16 mouse cellular contexts compared by ENCODE assay signal in the genomic region with DNA sequence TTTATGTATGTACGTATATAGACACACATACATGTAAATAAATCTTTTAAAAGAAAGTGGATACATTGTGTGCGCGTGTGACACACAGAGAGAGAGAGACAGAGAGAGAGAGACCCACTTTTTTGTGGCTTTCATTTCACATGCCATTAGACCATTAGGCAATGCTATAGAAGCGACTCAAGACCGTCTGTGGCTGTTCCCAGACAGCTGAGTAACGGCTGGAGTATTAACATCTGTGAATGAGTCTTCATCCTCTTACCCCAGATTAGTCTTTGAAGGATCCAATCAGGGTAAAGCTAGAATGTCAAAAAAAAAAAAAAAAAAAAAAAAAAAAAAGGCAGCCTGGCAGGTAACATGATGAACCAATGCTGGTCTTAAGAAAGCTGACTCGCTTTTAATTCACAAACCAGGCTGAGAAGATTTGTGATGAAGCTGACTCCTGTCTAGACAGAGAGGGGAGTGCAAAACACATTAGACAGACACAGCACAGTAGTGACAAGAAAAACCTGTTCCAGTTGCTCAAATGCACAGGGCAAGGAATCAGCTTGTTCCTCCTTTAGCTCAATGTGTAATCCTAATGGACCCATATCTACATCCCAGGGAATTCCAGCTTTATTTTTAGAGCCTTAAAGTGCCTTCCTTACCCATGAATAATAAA.
DNase-seq lines count a peak whose midpoint lies in the region; ATAC-seq and TF ChIP-seq lines count a peak whose summit lies in the region.
"Had no signal": no experiment of that assay in that cellular context is flagged by ENCODE, and none has a peak within 500 bp of the region (broad histone marks: within the 10 kb centered on the region; RNA-seq: fewer than 3 reads in every experiment).

No protein-coding gene starts in this region.

- no peaks in the 10 kb centered on the region for H3K9me3 ChIP-seq in heart, embryonic 15.5 days (replicated peaks)
- H3K9me3 ChIP-seq in lung, embryonic 14.5 days (ENCODE audit: low read depth, low read length): no peaks in the 10 kb centered on the region
- H3K9me3 ChIP-seq in embryonic facial prominence, embryonic 14.5 days (ENCODE audit: control insufficient read depth, low read length): 0 out of 2 replicates have a peak, but pooled peaks cover 3% of the 10 kb centered on the region
- H3K9me3 ChIP-seq in stomach, embryonic 15.5 days: no peaks in the 10 kb centered on the region
- H3K9me3 ChIP-seq: hindbrain, embryonic 15.5 days; liver, embryonic 15.5 days had no signal

- no peak for TF ChIP-seq CTCF in lung, embryonic 14.5 days (IDR thresholded peaks at IDR 0.05; ENCODE audit: low read depth)
- no peak for TF ChIP-seq CTCF in lung, adult 2 months (IDR thresholded peaks at IDR 0.05; ENCODE audit: insufficient read depth, low read length)

- H3K27me3 ChIP-seq in heart, embryonic 15.5 days: no peaks in the 10 kb centered on the region
- H3K27me3 ChIP-seq in lung, embryonic 14.5 days (ENCODE audit: insufficient read depth, low read length): no peaks in the 10 kb centered on the region
- H3K27me3 ChIP-seq in embryonic facial prominence, embryonic 14.5 days (replicated peaks; ENCODE audit: control insufficient read depth, insufficient read depth, low read length): no peaks in the 10 kb centered on the region
- no peaks in the 10 kb centered on the region for H3K27me3 ChIP-seq in stomach, embryonic 15.5 days (replicated peaks)
- H3K27me3 ChIP-seq: hindbrain, embryonic 15.5 days; liver, embryonic 15.5 days had no signal

- H3K4me1 ChIP-seq in heart, embryonic 15.5 days (replicated peaks): peaks cover 18% of the 10 kb centered on the region
- no peaks in the 10 kb centered on the region for H3K4me1 ChIP-seq in lung, embryonic 14.5 days (ENCODE audit: insufficient read depth)
- H3K4me1 ChIP-seq in lung, adult 2 months (ENCODE audit: control insufficient read depth, insufficient read depth, low read length): no peaks in the 10 kb centered on the region
- H3K4me1 ChIP-seq in embryonic facial prominence, embryonic 14.5 days (ENCODE audit: control insufficient read depth, insufficient read depth, low read length): peaks cover 11% of the 10 kb centered on the region
- peaks cover 3% of the 10 kb centered on the region; the same call in 1 of the 2 replicates for H3K4me1 ChIP-seq in stomach, embryonic 15.5 days
- H3K4me1 ChIP-seq: liver, embryonic 15.5 days had no signal

- peak overlapping the region; percentile 39 for H3K27ac ChIP-seq in heart, embryonic 15.5 days
- no peak overlapping the region for H3K27ac ChIP-seq in lung, embryonic 14.5 days (ENCODE audit: low read depth)
- H3K27ac ChIP-seq in embryonic facial prominence, embryonic 14.5 days (replicated peaks; ENCODE audit: low read depth, low read length): no peak overlapping the region
- H3K27ac ChIP-seq in stomach, embryonic 15.5 days: peak overlapping the region; percentile 44; the same call in 1 of the 2 replicates
- H3K27ac ChIP-seq: hindbrain, embryonic 15.5 days; liver, embryonic 15.5 days had no signal

- no peak for ATAC-seq in heart, embryonic 15.5 days (replicated peaks; ENCODE audit: insufficient number of reproducible peaks, insufficient read depth, low FRiP score, low read depth)
- peak; percentile 48; the same call in 1 of the 2 replicates for ATAC-seq in lung, embryonic 14.5 days (ENCODE audit: insufficient read depth)
- peak; percentile 67 for ATAC-seq in embryonic facial prominence, embryonic 14.5 days (ENCODE audit: low read depth)
- no peak; the same call in 1 of the 2 replicates for ATAC-seq in stomach, embryonic 15.5 days (ENCODE audit: insufficient read depth, low FRiP score, low read depth)
- no peak for ATAC-seq in megakaryocyte progenitor cell, adult 5-6 weeks (replicated peaks; ENCODE audit: poor library complexity)
- ATAC-seq: CD4-positive, CD25-positive, alpha-beta regulatory T cell, adult 4 months; forebrain, postnatal 0 days had no signal

- intact Hi-C loops in heart, postnatal 36 days (cut with DNase I): no loop called here

- DNase-seq in heart, postnatal 36 days: no peak
- DNase-seq in lung, embryonic 14.5 days: peak; percentile 35
- no peak for DNase-seq in lung, adult 2 months
- peak; percentile 71 for DNase-seq in embryonic facial prominence, embryonic 14.5 days (ENCODE audit: low spot score)
- DNase-seq: cerebellum, adult 11 months; forebrain, postnatal 0 days; gastrocnemius, postnatal 36 days; kidney, postnatal 25 days; left cerebral cortex, postnatal 4 days; right cerebral cortex, postnatal 14 days had no signal

- no peak for TF ChIP-seq POLR2A in lung, adult 2 months (IDR thresholded peaks at IDR 0.05; ENCODE audit: borderline replicate concordance, extremely low read depth, low read depth, low read length)

- no peak overlapping the region for H3K4me3 ChIP-seq in heart, embryonic 15.5 days
- no peak overlapping the region for H3K4me3 ChIP-seq in lung, embryonic 14.5 days (ENCODE audit: low read depth, low read length)
- no peak overlapping the region for H3K4me3 ChIP-seq in lung, adult 2 months (replicated peaks; ENCODE audit: extremely low read depth, low read depth, low read length)
- no peak overlapping the region for H3K4me3 ChIP-seq in embryonic facial prominence, embryonic 14.5 days (ENCODE audit: low read depth, low read length)
- no peak overlapping the region for H3K4me3 ChIP-seq in stomach, embryonic 15.5 days (replicated peaks)
- H3K4me3 ChIP-seq: hindbrain, embryonic 15.5 days; liver, embryonic 15.5 days had no signal

- H3K36me3 ChIP-seq in heart, embryonic 15.5 days: peaks cover 37% of the 10 kb centered on the region
- no peaks in the 10 kb centered on the region for H3K36me3 ChIP-seq in lung, embryonic 14.5 days (ENCODE audit: insufficient read depth)
- H3K36me3 ChIP-seq in embryonic facial prominence, embryonic 14.5 days (ENCODE audit: control insufficient read depth, insufficient read depth, low read length): peaks cover 37% of the 10 kb centered on the region
- 0 out of 2 replicates have a peak, but pooled peaks cover 2% of the 10 kb centered on the region for H3K36me3 ChIP-seq in stomach, embryonic 15.5 days
- H3K36me3 ChIP-seq: hindbrain, embryonic 15.5 days; liver, embryonic 15.5 days had no signal

- 67% methylated on average over 7 of the region's 7 CpGs for whole genome bisulfite sequencing in heart, embryonic 15.5 days
- 70% methylated on average over 7 of the region's 7 CpGs for WGBS in lung, embryonic 14.5 days
- WGBS in lung, adult 2 months: 76% methylated on average over 7 of the region's 7 CpGs
- 64% methylated on average over 7 of the region's 7 CpGs for WGBS in embryonic facial prominence, embryonic 14.5 days
- 56% methylated on average over 7 of the region's 7 CpGs for WGBS in stomach, embryonic 15.5 days

- H3K4me2 ChIP-seq in heart, embryonic 15.5 days: no peak overlapping the region
- no peak overlapping the region for H3K4me2 ChIP-seq in lung, embryonic 14.5 days
- no peak overlapping the region for H3K4me2 ChIP-seq in embryonic facial prominence, embryonic 14.5 days (ENCODE audit: low read depth, low read length)
- no peak overlapping the region for H3K4me2 ChIP-seq in stomach, embryonic 15.5 days
- H3K4me2 ChIP-seq: hindbrain, embryonic 15.5 days; liver, embryonic 15.5 days had no signal

- H3K9ac ChIP-seq in heart, embryonic 15.5 days: no peak overlapping the region
- H3K9ac ChIP-seq in lung, embryonic 14.5 days: no peak overlapping the region
- H3K9ac ChIP-seq in embryonic facial prominence, embryonic 14.5 days (ENCODE audit: low read depth, low read length): no peak overlapping the region
- H3K9ac ChIP-seq in stomach, embryonic 15.5 days: no peak overlapping the region
- H3K9ac ChIP-seq: forebrain, postnatal 0 days; hindbrain, embryonic 15.5 days; liver, embryonic 15.5 days had no signal

Comparison
In these comparisons a context has a peak if more than half of its experiments do, and no peak if none do; other contexts are left out.
1. DNase-seq: peak in lung, embryonic 14.5 days (single experiment) and embryonic facial prominence, embryonic 14.5 days (single experiment); none in heart, postnatal 36 days (0 of 2) and lung, adult 2 months (single experiment).
2. ATAC-seq: peak in lung, embryonic 14.5 days (single experiment) and embryonic facial prominence, embryonic 14.5 days (single experiment); none in heart, embryonic 15.5 days (single experiment), stomach, embryonic 15.5 days (single experiment) and megakaryocyte progenitor cell, adult 5-6 weeks (single experiment).
3. H3K27ac ChIP-seq: peak in heart, embryonic 15.5 days (single experiment) and stomach, embryonic 15.5 days (single experiment); none in lung, embryonic 14.5 days (single experiment) and embryonic facial prominence, embryonic 14.5 days (single experiment).